Mouse (Mus musculus) liver, postnatal 0 days (tissue): Measurements from ENCODE around the gene Trhde. TPM values are rescaled to one million over a fixed set of nuclear protein-coding genes. Genes with fewer than 3 reads are reported as not detected.

Experiments used
- ATAC-seq: fragments of 200-750 bp; cut with Nextera tagmentation; 2 replicates; pipeline ENCODE4 v1.8.0; 2017; ENCODE audit warnings: mild to moderate bottlenecking, moderate library complexity
- DNase-seq: peaks from one replicate; pipeline ENCODE4 v3.0.0-alpha.2; 2016
- H3K27ac ChIP-seq: fragments of 300-500 bp; sonication (generic); 2 replicates; pipeline ENCODE4 v1.5.1; 2014; ENCODE audit warnings: antibody characterized with exemption, moderate library complexity, mild to moderate bottlenecking, low read depth
- H3K27me3 ChIP-seq: fragments of 300-500 bp; sonication (generic); 2 replicates; pipeline ENCODE4 v1.6.1; 2014; ENCODE audit warnings: low read length, control low read depth, mixed read lengths; ENCODE audit not compliant: insufficient read depth
- H3K36me3 ChIP-seq: fragments of 300-500 bp; sonication (generic); replicated peaks from 2 replicates; pipeline ENCODE4 v1.6.1; 2014; ENCODE audit warnings: mild to moderate bottlenecking, control low read depth, low read length, moderate library complexity, mixed read lengths; ENCODE audit not compliant: insufficient read depth
- H3K4me1 ChIP-seq: fragments of 300-500 bp; sonication (generic); 2 replicates; pipeline ENCODE4 v1.6.1; 2014; ENCODE audit warnings: antibody characterized with exemption, mild to moderate bottlenecking, control low read depth; ENCODE audit not compliant: insufficient read depth
- H3K4me2 ChIP-seq: fragments of 300-500 bp; sonication (generic); 2 replicates; pipeline ENCODE4 v1.6.1; 2014; ENCODE audit warnings: low read depth, mild to moderate bottlenecking, low read length, moderate library complexity, mixed read lengths
- H3K4me3 ChIP-seq: fragments of 300-500 bp; sonication (generic); 2 replicates; pipeline ENCODE4 v1.5.1; 2014; ENCODE audit warnings: low read depth, low read length
- H3K9ac ChIP-seq: fragments of 300-500 bp; sonication (generic); replicated peaks from 2 replicates; pipeline ENCODE4 v1.6.1; 2014; ENCODE audit warnings: mild to moderate bottlenecking, moderate library complexity
- H3K9me3 ChIP-seq: fragments of 300-500 bp; sonication (generic); 2 replicates; pipeline ENCODE4 v1.6.1; 2016; ENCODE audit warnings: mild to moderate bottlenecking, control low read depth, low read length, mixed read lengths
- CTCF ChIP-seq: sonication (generic); IDR thresholded peaks from 2 replicates; pipeline ENCODE4 v1.5.1; 2016; ENCODE audit warnings: antibody characterized with exemption, low read depth
- EP300 ChIP-seq: IDR thresholded peaks from 2 replicates; pipeline ENCODE4 v1.6.1; 2016; ENCODE audit warnings: antibody characterized with exemption, low read depth, mild to moderate bottlenecking
- WGBS: fragments of 180-500 bp; shearing (Covaris S2); extraction: QIAGEN DNeasy Blood & Tissue Kit; methylation state at CpG from one replicate; pipeline ENCODE4 v1.1.7; 2014; ENCODE audit not compliant: insufficient replicate concordance; 5-methylcytosine and 5-hydroxymethylcytosine counted together
- polyA plus RNA-seq: library from polyadenylated mRNA; unstranded; fragments of >200 nt; fragmentation: Nextera tagmentation; extraction: Ambion mirVana; gene quantifications from 2 replicates; pipeline ENCODE4 v1.2.1, GENCODE M21; 2015

Trhde gene
- polyA plus RNA-seq, 1 experiment from 2014 or later, result not detected

DNA sequence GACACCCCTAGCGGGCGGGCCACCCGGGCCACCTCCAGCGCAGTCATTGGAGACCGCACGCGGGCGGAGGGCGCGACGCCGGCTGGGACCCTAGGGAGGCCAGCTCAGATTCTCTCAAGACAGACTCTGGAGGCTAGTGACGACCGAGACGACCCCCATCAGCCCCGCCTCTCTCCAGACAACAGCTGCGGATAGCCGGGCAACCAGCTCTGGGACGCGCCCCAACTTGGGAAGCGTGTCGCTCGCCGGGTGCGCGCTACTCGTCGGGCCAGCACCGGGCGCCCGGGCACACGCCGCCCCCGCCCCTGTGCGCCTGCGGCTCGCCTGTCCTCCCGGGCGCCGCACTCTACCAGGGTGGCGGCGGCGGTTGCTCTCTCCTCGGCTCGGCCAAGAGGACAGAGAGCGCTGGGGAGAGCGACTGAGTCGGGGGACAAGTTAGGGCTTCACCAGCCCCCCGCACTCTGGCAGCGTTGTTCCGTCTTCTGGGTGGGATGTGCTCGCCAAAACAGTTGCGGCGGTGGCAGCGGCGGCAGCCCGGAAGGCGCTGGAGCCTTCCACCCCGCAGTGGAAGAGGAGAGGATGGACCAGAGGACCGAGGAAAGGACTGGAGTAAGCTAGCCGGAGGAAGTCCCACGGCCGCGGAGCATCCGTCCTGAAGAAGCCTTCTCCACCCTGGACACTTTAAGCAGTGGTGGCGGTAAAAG is 498 bp downstream of the Trhde start:
- TF ChIP-seq CTCF (no peak), EP300 (no peak)
- WGBS, result under 1% methylated on average over 48 of the region's 66 CpGs
- no peaks in the 10 kb centered on the region for H3K36me3 ChIP-seq
- H3K27ac ChIP-seq, result no peak overlapping the region
- peak overlapping the region; percentile 27 for H3K4me3 ChIP-seq
- DNase-seq (no peak), ATAC-seq (no peak)
- H3K9me3 ChIP-seq, result no peaks in the 10 kb centered on the region
- H3K4me2 ChIP-seq, result peak overlapping the region; percentile 52
- peaks cover 40% of the 10 kb centered on the region for H3K27me3 ChIP-seq
- no peak overlapping the region for H3K9ac ChIP-seq
- no peaks in the 10 kb centered on the region for H3K4me1 ChIP-seq

DNA sequence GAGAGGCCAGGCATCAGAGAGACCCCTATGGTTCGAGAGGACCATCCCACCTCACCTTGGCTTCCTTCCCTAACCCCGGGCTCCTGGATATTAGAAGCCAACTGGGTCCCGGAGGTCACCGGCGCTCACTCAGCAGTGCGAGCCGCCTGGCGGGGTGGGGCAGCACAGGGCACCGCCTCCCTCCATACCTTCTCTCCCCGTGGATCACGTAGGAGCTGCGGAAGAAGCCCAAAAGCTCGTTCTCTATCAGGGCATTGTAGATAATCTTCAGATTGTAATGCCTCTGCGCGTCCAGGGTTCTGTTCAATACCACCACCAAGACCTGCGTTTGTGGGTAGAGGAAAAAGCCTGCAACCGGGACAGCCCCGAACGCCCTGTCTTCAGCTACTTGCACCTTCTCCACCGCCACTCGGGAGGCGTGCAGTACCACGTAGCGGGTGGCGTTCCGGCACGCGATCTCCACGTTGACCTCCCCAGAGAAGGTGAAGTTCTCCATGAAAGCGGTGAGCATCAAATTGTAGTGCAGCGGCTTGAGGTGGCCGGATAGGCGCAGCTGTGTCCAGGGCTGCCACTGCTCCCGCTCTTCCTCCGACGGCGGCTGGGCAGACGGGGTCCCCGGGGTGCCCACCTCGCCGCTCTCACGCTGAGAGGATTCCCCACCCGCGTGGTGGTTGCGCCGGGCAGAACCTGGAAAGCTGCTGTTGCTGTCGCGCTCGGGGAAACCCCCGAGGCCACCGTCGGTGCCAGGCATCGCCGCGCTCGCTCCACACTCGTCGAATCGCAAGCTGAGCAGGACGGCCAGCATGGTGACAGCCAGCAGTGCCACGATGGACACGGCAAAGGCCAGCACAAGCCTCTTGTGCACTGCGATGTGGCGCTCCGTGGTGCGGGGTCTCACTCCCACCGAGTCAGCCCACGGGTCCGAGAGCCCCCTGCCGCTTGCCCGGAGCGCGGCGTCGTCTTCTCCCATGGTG is 1.5 kb downstream of the Trhde start:
- Histone ChIP-seq H3K9me3 (no peaks in the 10 kb centered on the region), H3K4me2 (no peak overlapping the region), H3K36me3 (no peaks in the 10 kb centered on the region), H3K27me3 (peaks cover 40% of the 10 kb centered on the region), H3K4me1 (no peaks in the 10 kb centered on the region), H3K4me3 (peak overlapping the region; percentile 27; the same call in 1 of the 2 replicates), H3K27ac (no peak overlapping the region), H3K9ac (no peak overlapping the region)
- WGBS, result 11% methylated on average over 62 of the region's 75 CpGs
- no peak for DNase-seq
- no peak for ATAC-seq
- TF ChIP-seq CTCF (no peak), EP300 (no peak)

DNA sequence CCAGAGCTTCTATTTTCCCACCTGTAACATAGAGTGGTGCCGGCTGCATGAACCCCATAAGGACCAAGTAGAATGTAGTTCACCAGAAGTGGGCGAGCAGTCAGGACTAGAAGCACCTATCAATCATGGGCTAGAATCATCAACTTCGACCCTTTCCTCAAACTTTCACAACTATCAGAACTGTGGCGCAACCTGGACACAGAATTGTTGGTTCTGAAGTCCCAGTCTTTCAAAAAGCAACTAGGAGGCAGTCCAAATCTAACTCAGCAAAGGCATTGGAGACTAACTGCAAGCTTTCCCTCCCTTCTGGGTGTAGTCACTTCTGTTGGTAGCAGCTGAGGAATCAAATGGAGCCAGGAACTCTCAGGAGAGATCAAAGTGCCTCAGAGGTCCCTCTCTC is 2.6 kb downstream of the Trhde start:
- H3K9me3 ChIP-seq, result no peaks in the 10 kb centered on the region
- no peak overlapping the region for H3K9ac ChIP-seq
- ATAC-seq, result no peak
- no peak overlapping the region for H3K4me3 ChIP-seq
- 64% methylated on average over 4 of the region's 4 CpGs for WGBS
- H3K4me1 ChIP-seq, result no peaks in the 10 kb centered on the region
- TF ChIP-seq EP300, result no peak
- TF ChIP-seq CTCF, result no peak
- peaks cover 40% of the 10 kb centered on the region for H3K27me3 ChIP-seq
- no peaks in the 10 kb centered on the region for H3K36me3 ChIP-seq
- H3K27ac ChIP-seq, result no peak overlapping the region
- no peak overlapping the region for H3K4me2 ChIP-seq
- DNase-seq, result no peak

DNA sequence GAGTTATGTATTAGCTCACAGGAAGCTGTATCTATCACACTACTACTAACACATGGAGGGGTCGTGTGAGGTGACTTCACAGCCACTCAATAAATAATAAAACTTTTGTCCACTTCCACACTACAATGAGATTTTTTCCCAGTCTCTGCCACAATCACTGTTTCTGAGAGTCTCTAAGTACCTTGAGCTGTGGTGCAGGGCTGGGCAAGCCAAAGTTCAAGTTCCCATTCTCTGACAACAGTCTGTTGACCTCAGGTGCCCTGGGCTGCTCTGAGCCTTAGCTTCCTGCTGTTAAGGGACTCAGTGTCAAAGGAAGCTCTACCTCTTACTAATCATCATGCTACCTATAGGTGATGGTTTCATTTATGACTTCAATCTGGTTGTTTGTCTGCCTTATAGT is 3.3 kb downstream of the Trhde start:
- Histone ChIP-seq H3K4me2 (no peak overlapping the region), H3K4me1 (no peaks in the 10 kb centered on the region), H3K4me3 (no peak overlapping the region), H3K9ac (no peak overlapping the region), H3K27ac (no peak overlapping the region), H3K27me3 (peaks cover 40% of the 10 kb centered on the region), H3K9me3 (no peaks in the 10 kb centered on the region), H3K36me3 (no peaks in the 10 kb centered on the region)
- ATAC-seq (no peak), DNase-seq (no peak)
- 47% methylated on average over 1 of the region's 1 CpGs for WGBS
- no peak for TF ChIP-seq EP300
- no peak for TF ChIP-seq CTCF

DNA sequence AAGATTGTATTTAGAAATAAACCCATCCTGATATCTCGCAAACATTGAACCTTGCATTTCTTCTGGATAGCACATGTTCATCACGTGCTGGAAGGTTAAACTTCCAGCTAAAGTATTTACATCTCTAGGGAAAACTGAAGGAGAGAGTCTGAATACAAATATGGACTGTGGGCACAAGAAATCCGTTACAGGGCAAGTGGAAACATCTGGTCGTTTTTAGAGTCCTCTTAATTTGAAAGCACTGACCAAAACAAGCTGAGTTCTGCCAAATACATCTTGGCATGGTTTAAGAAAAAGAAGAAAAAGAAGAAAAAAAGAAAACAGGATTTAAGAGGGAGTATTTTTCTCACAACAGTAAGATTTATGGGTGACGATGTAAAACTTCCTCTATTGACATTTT is 3.9 kb downstream of the Trhde start:
- no peaks in the 10 kb centered on the region for H3K4me1 ChIP-seq
- H3K27me3 ChIP-seq, result peaks cover 40% of the 10 kb centered on the region
- ATAC-seq (no peak), DNase-seq (no peak)
- H3K9ac ChIP-seq, result no peak overlapping the region
- H3K4me3 ChIP-seq, result no peak overlapping the region
- WGBS, result 52% methylated on average over 5 of the region's 5 CpGs
- H3K36me3 ChIP-seq, result no peaks in the 10 kb centered on the region
- H3K4me2 ChIP-seq, result no peak overlapping the region
- TF ChIP-seq CTCF, result no peak
- TF ChIP-seq EP300, result no peak
- H3K27ac ChIP-seq, result no peak overlapping the region
- H3K9me3 ChIP-seq, result no peaks in the 10 kb centered on the region

DNA sequence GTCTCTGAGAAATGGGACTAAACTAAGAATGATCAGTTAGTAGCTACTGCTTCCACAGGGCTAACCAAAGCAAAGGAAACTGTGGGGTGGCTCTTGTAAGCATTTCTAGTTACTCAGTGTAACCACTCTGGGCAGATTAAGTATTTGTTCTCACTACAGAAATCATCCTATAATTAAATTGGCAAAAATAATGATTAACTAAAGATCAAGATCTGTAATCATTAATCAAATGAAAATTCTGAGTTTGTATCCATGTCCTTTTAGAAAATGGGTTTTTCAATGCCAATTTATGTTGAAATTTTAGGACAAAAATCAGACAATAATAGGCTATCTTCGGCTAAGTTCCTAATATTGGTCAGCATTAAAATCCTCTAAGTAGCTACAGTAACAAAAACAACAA is 4.4 kb downstream of the Trhde start:
- no peak overlapping the region for H3K4me3 ChIP-seq
- no peak overlapping the region for H3K27ac ChIP-seq
- WGBS, result 62% methylated on average over 1 of the region's 1 CpGs
- H3K4me2 ChIP-seq, result no peak overlapping the region
- TF ChIP-seq EP300, result no peak
- no peak for TF ChIP-seq CTCF
- H3K4me1 ChIP-seq, result no peaks in the 10 kb centered on the region
- H3K36me3 ChIP-seq, result no peaks in the 10 kb centered on the region
- ATAC-seq, result no peak
- no peak overlapping the region for H3K9ac ChIP-seq
- peaks cover 35% of the 10 kb centered on the region for H3K27me3 ChIP-seq
- H3K9me3 ChIP-seq, result no peaks in the 10 kb centered on the region
- DNase-seq, result no peak
